Mouse (Mus musculus) liver, embryonic 14.5 days (tissue): ENCODE data around the gene Plgrkt.

Experiments
- CTCF ChIP-seq: IDR thresholded peaks from 2 replicates; pipeline ENCODE4 v1.5.1; 2016; ENCODE audit warnings: antibody characterized with exemption, low read depth, control low read depth
- EP300 ChIP-seq: IDR thresholded peaks from 2 replicates; pipeline ENCODE4 v1.6.1; 2016; ENCODE audit warnings: antibody characterized with exemption, low read depth

DNA sequence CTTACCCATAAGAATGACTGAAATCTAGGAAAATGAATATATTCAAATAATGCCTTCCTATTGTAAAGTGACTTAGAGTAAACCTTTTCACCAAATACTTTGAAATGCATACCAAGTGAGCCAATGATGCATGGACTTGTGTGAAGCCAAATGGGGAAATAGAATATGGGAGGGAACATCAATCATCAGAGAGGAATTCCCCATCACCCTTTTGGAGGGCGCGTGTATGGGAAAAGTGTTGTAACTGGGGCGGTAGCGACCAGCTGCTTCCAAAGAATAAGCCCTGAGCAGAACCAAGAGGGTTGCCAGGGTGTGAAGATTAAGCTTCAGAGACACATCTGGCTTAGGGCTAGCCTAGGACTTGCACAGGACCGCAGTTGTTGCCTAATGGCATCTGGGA lies 16.2 kb upstream of the Plgrkt start:
- no peak for TF ChIP-seq CTCF
- no peak for TF ChIP-seq EP300
